Mouse (Mus musculus) thymus, postnatal 0 days (tissue): ENCODE data around the gene Rnf148. TPM values are rescaled to one million over a fixed set of nuclear protein-coding genes. Genes with fewer than 3 reads are reported as not detected.

Experiments
- DNase-seq: peaks from one replicate; pipeline ENCODE4 v3.0.0-alpha.2; 2015; ENCODE audit warnings: low spot score
- polyA plus RNA-seq: library from polyadenylated mRNA; unstranded; fragments of >200 nt; fragmentation: Nextera tagmentation; extraction: Ambion mirVana; gene quantifications from 2 replicates; pipeline ENCODE4 v1.2.1, GENCODE M21; 2015

Rnf148 gene
- not detected in 2 replicates for polyA plus RNA-seq

GRCm38 (mm10) chr6:23655036-23655435 lies at the start of gene Rnf148:
TSS of gene Rnf148 (minus strand) at chr6:23655136.
- DNase-seq, result no peak

- no peak for DNase-seq
Observed at GRCm38 (mm10) chr6:23700879-23701278, 45.9 kb upstream of the Rnf148 start.

- no peak for DNase-seq
Observed at GRCm38 (mm10) chr6:23678172-23678571, 23.2 kb upstream of the Rnf148 start.

GRCm38 (mm10) chr6:23650205-23650604 lies 4.7 kb downstream of the Rnf148 start, which contains the start of gene Rnf133:
TSS of gene Rnf133 (minus strand) at chr6:23650305.
- DNase-seq, result no peak

- no peak for DNase-seq
Observed at GRCm38 (mm10) chr6:23648732-23649131, 6.2 kb downstream of the Rnf148 start.

GRCm38 (mm10) chr6:23647627-23648247 lies 7.2 kb downstream of the Rnf148 start:
- no peak for DNase-seq

GRCm38 (mm10) chr6:23637081-23637480 lies 17.9 kb downstream of the Rnf148 start:
- no peak for DNase-seq

- DNase-seq, result no peak
Observed at GRCm38 (mm10) chr6:23635208-23635607, 19.7 kb downstream of the Rnf148 start.

- DNase-seq, result no peak
Observed at GRCm38 (mm10) chr6:23634016-23634415, 20.9 kb downstream of the Rnf148 start.

GRCm38 (mm10) chr6:23630465-23630864 lies 24.5 kb downstream of the Rnf148 start:
- no peak for DNase-seq

Other genes starting within 250 kb of the Rnf148 start
- not detected in 2 replicates for gene Rnf133, start 4.8 kb downstream of the Rnf148 start, polyA plus RNA-seq
- 1.2 and 1.5 TPM in 2 replicates for gene Cadps2, start 184.3 kb upstream of the Rnf148 start, polyA plus RNA-seq